Mouse (Mus musculus) cortical plate, adult 2 months (tissue): Measurements from ENCODE around the gene Plekhf1. TPM values are rescaled to one million over a fixed set of nuclear protein-coding genes. Genes with fewer than 3 reads are reported as not detected.

Experiments used
- H3K27ac ChIP-seq: fragments of 200-500 bp; 2 replicates; pipeline ENCODE4 v1.5.1; 2012; ENCODE audit warnings: low read length, control low read depth, inconsistent platforms; ENCODE audit not compliant: insufficient read depth
- H3K4me1 ChIP-seq: fragments of 200-500 bp; 2 replicates; pipeline ENCODE4 v1.6.1; 2011; ENCODE audit warnings: low read length; ENCODE audit not compliant: control insufficient read depth, insufficient read depth
- H3K4me3 ChIP-seq: fragments of 200-500 bp; 2 replicates; pipeline ENCODE4 v1.5.1; 2011; ENCODE audit warnings: mild to moderate bottlenecking, low read length, control low read depth; ENCODE audit not compliant: insufficient read depth
- CTCF ChIP-seq: fragments of 200-500 bp; IDR thresholded peaks from 2 replicates; pipeline ENCODE4 v1.5.1; 2011; ENCODE audit warnings: mild to moderate bottlenecking, control low read depth, low read length; ENCODE audit not compliant: insufficient read depth; ENCODE audit errors: extremely low read depth
- POLR2A ChIP-seq: fragments of 200-500 bp; IDR thresholded peaks from 2 replicates; pipeline ENCODE4 v1.6.1; 2011; ENCODE audit warnings: mild to moderate bottlenecking, low read length, control low read depth; ENCODE audit not compliant: insufficient read depth; ENCODE audit errors: extremely low read depth
- polyA plus RNA-seq: library from polyadenylated mRNA; depleted of rRNA; stranded (reverse); fragments of >200 nt; gene quantifications from 2 replicates; pipeline ENCODE4 v1.2.3, GENCODE M21; 2012

Plekhf1 gene
- polyA plus RNA-seq, 1 experiment, result 1.8 TPM

GRCm38 (mm10) chr7:38208969-38209368 lies 18.8 kb downstream of the Plekhf1 start:
- TF ChIP-seq CTCF (no peak), POLR2A (no peak)
- Histone ChIP-seq H3K27ac (no peak overlapping the region), H3K4me1 (no peaks in the 10 kb centered on the region), H3K4me3 (no peak overlapping the region)

- no peak for TF ChIP-seq CTCF
- TF ChIP-seq POLR2A, result no peak
- Histone ChIP-seq H3K4me1 (no peaks in the 10 kb centered on the region), H3K27ac (no peak overlapping the region), H3K4me3 (no peak overlapping the region)
Observed at GRCm38 (mm10) chr7:38206564-38206963, 21.3 kb downstream of the Plekhf1 start.

- Histone ChIP-seq H3K4me1 (no peaks in the 10 kb centered on the region), H3K4me3 (no peak overlapping the region), H3K27ac (no peak overlapping the region)
- no peak for TF ChIP-seq POLR2A
- TF ChIP-seq CTCF, result no peak
Observed at GRCm38 (mm10) chr7:38205801-38206200, 22.0 kb downstream of the Plekhf1 start.

GRCm38 (mm10) chr7:38204314-38204713 lies 23.5 kb downstream of the Plekhf1 start:
- TF ChIP-seq POLR2A (no peak), CTCF (no peak)
- Histone ChIP-seq H3K4me1 (no peaks in the 10 kb centered on the region), H3K4me3 (no peak overlapping the region), H3K27ac (no peak overlapping the region)

GRCm38 (mm10) chr7:38201290-38201658 lies 26.5 kb downstream of the Plekhf1 start:
- no peak for TF ChIP-seq POLR2A
- TF ChIP-seq CTCF, result no peak
- peak overlapping the region; percentile 32; the same call in 1 of the 2 replicates for H3K4me3 ChIP-seq
- H3K27ac ChIP-seq, result no peak overlapping the region
- no peaks in the 10 kb centered on the region for H3K4me1 ChIP-seq

- TF ChIP-seq POLR2A (0 out of 2 replicates have a peak, but pooled peaks have one; percentile 20), CTCF (peak; percentile 100)
- no peaks in the 10 kb centered on the region for H3K4me1 ChIP-seq
- H3K27ac ChIP-seq, result no peak overlapping the region
- peak overlapping the region; percentile 32 for H3K4me3 ChIP-seq
Observed at GRCm38 (mm10) chr7:38200606-38201289, 27.1 kb downstream of the Plekhf1 start.

GRCm38 (mm10) chr7:38199907-38200605 lies 27.8 kb downstream of the Plekhf1 start:
- no peak for TF ChIP-seq CTCF
- peak overlapping the region; percentile 32; the same call in 1 of the 2 replicates for H3K4me3 ChIP-seq
- no peak overlapping the region for H3K27ac ChIP-seq
- H3K4me1 ChIP-seq, result no peaks in the 10 kb centered on the region

GRCm38 (mm10) chr7:38191571-38191970 lies 36.2 kb downstream of the Plekhf1 start:
- Histone ChIP-seq H3K27ac (no peak overlapping the region), H3K4me3 (no peak overlapping the region), H3K4me1 (no peaks in the 10 kb centered on the region; the same call in 1 of the 2 replicates)
- TF ChIP-seq POLR2A (no peak), CTCF (peak; percentile 34; the same call in 1 of the 2 replicates)

- TF ChIP-seq CTCF (no peak), POLR2A (no peak)
- H3K4me1 ChIP-seq, result no peaks in the 10 kb centered on the region; the same call in 1 of the 2 replicates
- no peak overlapping the region for H3K4me3 ChIP-seq
Observed at GRCm38 (mm10) chr7:38191146-38191545, 36.7 kb downstream of the Plekhf1 start.

GRCm38 (mm10) chr7:38190056-38190835 lies 37.6 kb downstream of the Plekhf1 start:
- Histone ChIP-seq H3K4me1 (no peaks in the 10 kb centered on the region; the same call in 1 of the 2 replicates), H3K27ac (no peak overlapping the region), H3K4me3 (no peak overlapping the region)
- TF ChIP-seq POLR2A (no peak), CTCF (no peak)

More at GRCm38 (mm10) chr7:38191146-38191545, 36.7 kb downstream of the Plekhf1 start:
- H3K27ac ChIP-seq, result no peak overlapping the region
